Mouse (Mus musculus): Measurements from ENCODE around the gene Fam83c. TPM values are rescaled to one million over a fixed set of nuclear protein-coding genes. Genes with fewer than 3 reads are reported as not detected.

Fam83c gene
- total RNA-seq, 2 experiments from 2014 or later, result not detected

- ATAC-seq (replicated peaks; ENCODE audit: low FRiP score, low TSS enrichment, poor library complexity, severe bottlenecking), result no peak; the same call in 1 of the 2 replicates
Observed at GRCm38 (mm10) chr2:155805231-155805924, 29.3 kb downstream of the Fam83c start.

GRCm38 (mm10) chr2:155804053-155804452 lies 30.6 kb downstream of the Fam83c start:
- no peak for ATAC-seq (replicated peaks; ENCODE audit: low FRiP score, low TSS enrichment, poor library complexity, severe bottlenecking)

GRCm38 (mm10) chr2:155802761-155803160 lies 31.9 kb downstream of the Fam83c start:
- ATAC-seq (replicated peaks; ENCODE audit: low FRiP score, low TSS enrichment, poor library complexity, severe bottlenecking), result no peak

- ATAC-seq (replicated peaks; ENCODE audit: low FRiP score, low TSS enrichment, poor library complexity, severe bottlenecking), result no peak
Observed at GRCm38 (mm10) chr2:155798613-155799012, 36.0 kb downstream of the Fam83c start.

DNA sequence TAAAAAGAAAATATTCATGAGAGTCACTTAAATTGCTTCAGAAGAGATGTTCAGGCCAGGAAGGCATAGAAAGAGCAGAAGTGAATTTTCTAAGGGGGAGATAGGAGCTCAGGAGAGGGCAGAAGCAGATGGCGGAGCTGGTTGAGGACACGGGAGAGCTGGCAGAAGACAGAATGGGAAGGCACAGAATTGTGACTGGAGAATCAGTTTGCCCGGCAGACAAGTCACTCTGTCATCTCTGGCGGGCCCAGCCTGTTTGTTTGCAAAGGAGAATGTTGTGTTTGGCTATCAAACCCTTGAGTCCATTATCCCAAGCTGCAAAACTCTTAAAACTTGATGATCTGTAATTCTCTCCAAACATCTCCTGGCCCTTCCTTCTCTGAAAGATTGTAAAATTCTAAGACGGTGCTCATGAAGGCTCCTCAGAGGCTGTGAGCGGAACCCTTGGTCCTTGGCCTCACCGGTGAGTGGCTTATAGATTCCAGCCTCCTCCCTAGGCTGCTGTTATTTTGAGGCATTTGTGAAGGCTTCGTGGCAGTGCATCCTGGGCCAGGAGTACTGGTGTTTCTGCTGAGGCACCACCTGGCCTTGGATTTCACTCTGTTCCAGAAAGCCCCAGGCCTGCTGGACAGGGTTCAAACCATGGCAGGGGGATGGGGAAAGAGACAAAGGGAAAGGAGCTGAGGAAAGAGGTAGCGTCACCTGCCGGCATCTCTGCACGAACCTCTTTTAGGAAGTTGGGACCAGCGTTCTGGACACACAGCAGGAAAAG lies 39.8 kb downstream of the Fam83c start:
- ATAC-seq (replicated peaks; ENCODE audit: low FRiP score, low TSS enrichment, poor library complexity, severe bottlenecking), result no peak

DNA sequence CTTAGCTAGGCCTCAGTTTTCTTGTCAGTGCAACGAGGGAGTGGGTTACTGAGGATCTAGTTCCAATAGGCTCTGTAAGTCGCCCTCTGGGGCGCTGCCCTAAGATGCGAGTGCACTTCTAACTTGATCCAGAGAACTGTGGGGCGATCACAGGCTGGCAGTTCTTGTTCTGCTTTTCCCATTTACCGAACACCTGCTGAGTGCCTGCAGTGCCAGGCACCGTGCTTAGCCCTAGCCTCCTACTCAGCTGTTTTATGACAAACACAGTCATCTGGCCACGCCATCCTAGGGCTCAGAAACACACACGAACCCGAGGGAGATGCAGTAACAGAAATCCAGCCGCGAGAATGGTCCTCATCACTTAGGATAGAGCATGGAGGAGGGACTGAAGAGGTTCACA lies 41.8 kb downstream of the Fam83c start:
- ATAC-seq (replicated peaks; ENCODE audit: low FRiP score, low TSS enrichment, poor library complexity, severe bottlenecking), result no peak

DNA sequence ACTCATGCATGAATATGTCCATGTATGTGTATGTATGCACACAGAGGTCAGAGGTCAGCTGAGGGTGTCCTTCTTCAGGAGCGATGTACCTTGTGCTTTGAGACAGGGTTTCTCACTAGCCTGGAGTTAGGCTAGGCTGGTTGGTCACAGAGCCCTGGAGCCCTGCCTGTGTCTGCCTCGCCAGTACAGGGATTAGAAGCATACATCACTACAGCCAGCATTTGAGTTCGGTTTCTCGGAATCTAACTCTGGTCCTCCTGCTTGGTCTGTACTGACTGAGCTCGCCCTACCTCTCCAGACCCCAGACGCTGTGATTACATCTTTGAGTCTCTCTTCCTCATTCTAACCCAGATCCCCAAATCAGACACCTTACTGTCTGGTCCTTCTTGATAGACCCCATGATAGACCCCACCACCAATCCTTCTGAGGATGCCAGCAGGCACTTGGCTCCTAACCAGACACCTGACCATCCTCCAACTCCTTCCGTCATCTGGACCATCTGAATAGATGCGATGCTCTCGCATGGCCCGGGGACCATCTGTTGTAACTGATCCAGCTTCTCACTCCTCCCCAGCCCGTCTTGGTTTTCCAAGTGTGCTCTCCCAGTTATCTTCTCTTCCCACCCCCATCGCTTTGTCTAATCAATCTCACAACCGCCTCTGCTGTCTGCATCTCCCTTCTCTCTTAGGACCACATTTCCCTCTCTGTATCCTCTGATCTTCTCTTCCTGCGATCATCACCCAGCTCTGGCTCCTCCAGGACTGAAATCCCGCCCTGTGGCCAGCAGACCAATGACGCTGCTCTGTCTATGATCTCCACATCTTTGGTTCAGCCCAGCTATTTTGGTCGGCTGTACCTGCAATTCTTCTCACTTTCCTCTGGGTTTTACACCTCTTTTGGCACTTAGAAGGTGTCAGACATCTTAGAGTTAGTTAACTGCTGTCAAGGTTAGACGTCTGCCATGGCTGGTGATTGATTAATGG lies 46.4 kb downstream of the Fam83c start:
- ATAC-seq (replicated peaks; ENCODE audit: low FRiP score, low TSS enrichment, poor library complexity, severe bottlenecking), result no peak

DNA sequence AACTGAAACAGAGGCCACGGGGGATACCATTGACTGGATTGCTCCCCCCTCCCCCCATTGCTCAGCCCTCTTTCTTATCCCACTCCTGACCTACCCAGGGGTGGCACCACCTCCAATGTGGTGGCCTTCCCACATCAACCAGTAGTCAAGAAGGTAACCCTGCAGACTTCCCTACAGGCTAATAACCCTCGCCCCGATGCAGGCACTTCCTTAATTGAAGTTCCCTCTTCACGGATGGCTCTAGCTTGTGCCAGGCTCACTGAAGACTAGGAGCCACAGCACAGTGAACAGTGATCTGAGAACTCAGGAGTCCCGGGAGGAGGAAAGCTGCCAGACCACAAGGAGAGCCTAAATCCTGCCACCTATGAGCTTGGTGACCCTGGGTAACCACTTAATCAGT lies 47.7 kb downstream of the Fam83c start:
- no peak for ATAC-seq (replicated peaks; ENCODE audit: low FRiP score, low TSS enrichment, poor library complexity, severe bottlenecking)

- no peak for ATAC-seq (replicated peaks; ENCODE audit: low FRiP score, low TSS enrichment, poor library complexity, severe bottlenecking)
Observed at GRCm38 (mm10) chr2:155784534-155784933, 50.1 kb downstream of the Fam83c start.

GRCm38 (mm10) chr2:155779506-155779905 lies 55.1 kb downstream of the Fam83c start:
- no peak for ATAC-seq (replicated peaks; ENCODE audit: low FRiP score, low TSS enrichment, poor library complexity, severe bottlenecking)

- no peak for ATAC-seq (replicated peaks; ENCODE audit: low FRiP score, low TSS enrichment, poor library complexity, severe bottlenecking)
Observed at GRCm38 (mm10) chr2:155779066-155779465, 55.6 kb downstream of the Fam83c start.

GRCm38 (mm10) chr2:155778004-155778403 lies 56.6 kb downstream of the Fam83c start:
- no peak for ATAC-seq (replicated peaks; ENCODE audit: low FRiP score, low TSS enrichment, poor library complexity, severe bottlenecking)

GRCm38 (mm10) chr2:155777688-155777985 lies 57.0 kb downstream of the Fam83c start:
- no peak for ATAC-seq (replicated peaks; ENCODE audit: low FRiP score, low TSS enrichment, poor library complexity, severe bottlenecking)

Other genes starting within 250 kb of the Fam83c start
- gene Gss, start 242.0 kb downstream of the Fam83c start, total RNA-seq (2014; fragmentation: Nextera tagmentation), result 20.2 and 27.0 TPM in 2 replicates
- 18.9 and 23.2 TPM in 2 replicates for gene Gss, start 242.0 kb downstream of the Fam83c start, total RNA-seq (2017)
- not detected in 2 replicates for gene Myh7b, start 223.6 kb downstream of the Fam83c start, total RNA-seq (2014; fragmentation: Nextera tagmentation)
- gene Myh7b, start 223.6 kb downstream of the Fam83c start, total RNA-seq (2017), result not detected in 2 replicates
- gene Trpc4ap, start 142.5 kb downstream of the Fam83c start, total RNA-seq (2014; fragmentation: Nextera tagmentation), result 86.6 and 122 TPM in 2 replicates
- gene Trpc4ap, start 142.5 kb downstream of the Fam83c start, total RNA-seq (2017), result 45.2 and 61.0 TPM in 2 replicates
- 15.9 and 23.0 TPM in 2 replicates for gene Edem2, start 105.4 kb downstream of the Fam83c start, total RNA-seq (2014; fragmentation: Nextera tagmentation)
- 10.1 and 14.7 TPM in 2 replicates for gene Edem2, start 105.4 kb downstream of the Fam83c start, total RNA-seq (2017)
- gene Gm17581, start 99.0 kb downstream of the Fam83c start, total RNA-seq (2014; fragmentation: Nextera tagmentation), result not detected in 2 replicates
- gene Gm17581, start 99.0 kb downstream of the Fam83c start, total RNA-seq (2017), result not detected in 2 replicates
- not detected in 2 replicates for gene Procr, start 83.7 kb downstream of the Fam83c start, total RNA-seq (2014; fragmentation: Nextera tagmentation)
- gene Procr, start 83.7 kb downstream of the Fam83c start, total RNA-seq (2017), result 1.4 TPM in 1 of 2 replicates, not detected in the other
- gene Mmp24, start 59.5 kb downstream of the Fam83c start, total RNA-seq (2014; fragmentation: Nextera tagmentation), result not detected in 2 replicates
- 0.05 TPM in 1 of 2 replicates, not detected in the other for gene Mmp24, start 59.5 kb downstream of the Fam83c start, total RNA-seq (2017)
- 9.0 and 9.9 TPM in 2 replicates for gene BC029722, start 15.4 kb downstream of the Fam83c start, total RNA-seq (2014; fragmentation: Nextera tagmentation)
- 4.4 and 10.3 TPM in 2 replicates for gene BC029722, start 15.4 kb downstream of the Fam83c start, total RNA-seq (2017)
- 234 and 280 TPM in 2 replicates for gene Eif6, start 7.9 kb downstream of the Fam83c start, total RNA-seq (2014; fragmentation: Nextera tagmentation)
- 50.6 and 110 TPM in 2 replicates for gene Eif6, start 7.9 kb downstream of the Fam83c start, total RNA-seq (2017)
- 33.6 and 42.4 TPM in 2 replicates for gene Uqcc1, start 95.5 kb upstream of the Fam83c start, total RNA-seq (2014; fragmentation: Nextera tagmentation)
- 63.6 and 72.4 TPM in 2 replicates for gene Uqcc1, start 95.5 kb upstream of the Fam83c start, total RNA-seq (2017)
- not detected in 2 replicates for gene Gm15557, start 105.9 kb upstream of the Fam83c start, total RNA-seq (2014; fragmentation: Nextera tagmentation)
- gene Gm15557, start 105.9 kb upstream of the Fam83c start, total RNA-seq (2017), result not detected in 2 replicates
- not detected in 2 replicates for gene Gdf5, start 110.5 kb upstream of the Fam83c start, total RNA-seq (2014; fragmentation: Nextera tagmentation)
- not detected in 2 replicates for gene Gdf5, start 110.5 kb upstream of the Fam83c start, total RNA-seq (2017)
- 22.0 and 26.1 TPM in 2 replicates for gene Cep250, start 121.6 kb upstream of the Fam83c start, total RNA-seq (2014; fragmentation: Nextera tagmentation)
- 23.9 and 27.9 TPM in 2 replicates for gene Cep250, start 121.6 kb upstream of the Fam83c start, total RNA-seq (2017)
- gene 6430550D23Rik, start 173.1 kb upstream of the Fam83c start, total RNA-seq (2014; fragmentation: Nextera tagmentation), result 0.37 and 1.3 TPM in 2 replicates
- gene 6430550D23Rik, start 173.1 kb upstream of the Fam83c start, total RNA-seq (2017), result 7.0 TPM in 1 of 2 replicates, not detected in the other
- 160 TPM in 2 replicates for gene Ergic3, start 173.2 kb upstream of the Fam83c start, total RNA-seq (2014; fragmentation: Nextera tagmentation)
- 68.0 and 100 TPM in 2 replicates for gene Ergic3, start 173.2 kb upstream of the Fam83c start, total RNA-seq (2017)
- not detected in 2 replicates for gene Fer1l4, start 218.1 kb upstream of the Fam83c start, total RNA-seq (2014; fragmentation: Nextera tagmentation)
- not detected in 2 replicates for gene Fer1l4, start 218.1 kb upstream of the Fam83c start, total RNA-seq (2017)
- 1.6 and 5.0 TPM in 2 replicates for gene Spag4, start 230.3 kb upstream of the Fam83c start, total RNA-seq (2014; fragmentation: Nextera tagmentation)
- 1.8 TPM in 1 of 2 replicates, not detected in the other for gene Spag4, start 230.3 kb upstream of the Fam83c start, total RNA-seq (2017)

All from megakaryocyte-erythroid progenitor cell, adult 5-6 weeks (primary cell).